Mouse (Mus musculus) midbrain, postnatal 0 days (tissue): ENCODE results near the gene Il18rap. TPM values are rescaled to one million over a fixed set of nuclear protein-coding genes. Genes with fewer than 3 reads are reported as not detected.
A peak's percentile ranks its signal among the peaks of the same experiment; 100 is the strongest.

Source experiments
- ATAC-seq: fragments of 200-750 bp; cut with Nextera tagmentation; 2 replicates; pipeline ENCODE4 v1.8.0; 2017; ENCODE audit warnings: moderate number of reproducible peaks, mild to moderate bottlenecking, moderate TSS enrichment, moderate library complexity; ENCODE audit not compliant: low FRiP score
- DNase-seq: peaks from one replicate; pipeline ENCODE4 v3.0.0-alpha.2; 2015; ENCODE audit warnings: low spot score
- H3K27ac ChIP-seq: fragments of 300-500 bp; sonication (generic); 2 replicates; pipeline ENCODE4 v1.5.1; 2014; ENCODE audit warnings: low read depth, mild to moderate bottlenecking, low read length, mixed read lengths
- H3K27me3 ChIP-seq: fragments of 300-500 bp; sonication (generic); 2 replicates; pipeline ENCODE4 v1.6.1; 2014; ENCODE audit warnings: low read length, control low read depth, mixed read lengths; ENCODE audit not compliant: insufficient read depth
- H3K36me3 ChIP-seq: fragments of 300-500 bp; sonication (generic); 2 replicates; pipeline ENCODE4 v1.6.1; 2014; ENCODE audit warnings: low read length, control low read depth, mixed read lengths; ENCODE audit not compliant: insufficient read depth
- H3K4me1 ChIP-seq: fragments of 300-500 bp; sonication (generic); 2 replicates; pipeline ENCODE4 v1.6.1; 2014; ENCODE audit warnings: mild to moderate bottlenecking, control low read depth, antibody characterized with exemption, low read length, mixed read lengths; ENCODE audit not compliant: insufficient read depth
- H3K4me2 ChIP-seq: fragments of 300-500 bp; sonication (generic); 2 replicates; pipeline ENCODE4 v1.6.1; 2014; ENCODE audit warnings: low read depth, mild to moderate bottlenecking, low read length, mixed read lengths; ENCODE audit not compliant: poor library complexity, severe bottlenecking
- H3K4me3 ChIP-seq: fragments of 300-500 bp; sonication (generic); 2 replicates; pipeline ENCODE4 v1.5.1; 2014; ENCODE audit warnings: low read depth, mild to moderate bottlenecking, low read length, moderate library complexity
- H3K9ac ChIP-seq: fragments of 300-500 bp; sonication (generic); replicated peaks from 2 replicates; pipeline ENCODE4 v1.6.1; 2014; ENCODE audit warnings: mild to moderate bottlenecking, low read length, moderate library complexity, mixed read lengths; ENCODE audit not compliant: poor library complexity, severe bottlenecking
- H3K9me3 ChIP-seq: fragments of 300-500 bp; sonication (generic); 2 replicates; pipeline ENCODE4 v1.6.1; 2016; ENCODE audit warnings: low read length, control low read depth
- CTCF ChIP-seq: IDR thresholded peaks from 2 replicates; pipeline ENCODE4 v1.5.1; 2016; ENCODE audit warnings: antibody characterized with exemption, mild to moderate bottlenecking
- WGBS: fragments of 180-500 bp; shearing (Covaris S2); extraction: QIAGEN DNeasy Blood & Tissue Kit; methylation state at CpG from one replicate; pipeline ENCODE4 v1.1.7; 2014; 5-methylcytosine and 5-hydroxymethylcytosine counted together
- polyA plus RNA-seq: library from polyadenylated mRNA; unstranded; fragments of >200 nt; fragmentation: Nextera tagmentation; extraction: Ambion mirVana; gene quantifications from 2 replicates; pipeline ENCODE4 v1.2.1, GENCODE M21; 2015
- total RNA-seq: library from RNA; depleted of rRNA; stranded (reverse); fragments of >200 nt; gene quantifications from 2 replicates; pipeline ENCODE4 v1.2.3, GENCODE M21; 2014

Il18rap gene
- total and polyA plus RNA-seq, 2 experiments from 2014 or later = 0.11 to 0.12 TPM

GRCm38 (mm10) chr1:40547064-40547572 is 32.0 kb downstream of the Il18rap start:
- Histone ChIP-seq H3K36me3 (no peaks in the 10 kb centered on the region), H3K27ac (no peak overlapping the region), H3K4me3 (no peak overlapping the region), H3K4me2 (no peak overlapping the region), H3K9ac (no peak overlapping the region), H3K27me3 (no peaks in the 10 kb centered on the region), H3K4me1 (no peaks in the 10 kb centered on the region), H3K9me3 (no peaks in the 10 kb centered on the region)
- DNase-seq (peak; percentile 34), ATAC-seq (peak; percentile 41)
- no peak for TF ChIP-seq CTCF
- 55% methylated on average over 11 of the region's 11 CpGs for WGBS

- TF ChIP-seq CTCF = no peak
- Histone ChIP-seq H3K9me3 (no peaks in the 10 kb centered on the region), H3K9ac (no peak overlapping the region), H3K4me2 (no peak overlapping the region), H3K27me3 (no peaks in the 10 kb centered on the region), H3K27ac (no peak overlapping the region), H3K36me3 (no peaks in the 10 kb centered on the region), H3K4me3 (no peak overlapping the region), H3K4me1 (no peaks in the 10 kb centered on the region)
- WGBS = 50% methylated on average over 10 of the region's 10 CpGs
- ATAC-seq (no peak), DNase-seq (peak; percentile 45)
Measured at GRCm38 (mm10) chr1:40547762-40548161, 32.6 kb downstream of the Il18rap start.

- ATAC-seq (no peak), DNase-seq (no peak)
- H3K9me3 ChIP-seq = no peaks in the 10 kb centered on the region
- no peak overlapping the region for H3K9ac ChIP-seq
- H3K4me3 ChIP-seq = no peak overlapping the region
- H3K36me3 ChIP-seq = no peaks in the 10 kb centered on the region
- no peak for TF ChIP-seq CTCF
- no peaks in the 10 kb centered on the region for H3K4me1 ChIP-seq
- no peak overlapping the region for H3K27ac ChIP-seq
- WGBS = 84% methylated on average over 4 of the region's 4 CpGs
- H3K4me2 ChIP-seq = no peak overlapping the region
- H3K27me3 ChIP-seq = no peaks in the 10 kb centered on the region
Measured at GRCm38 (mm10) chr1:40569374-40569773, 54.2 kb downstream of the Il18rap start.

GRCm38 (mm10) chr1:40579784-40580183 is 64.6 kb downstream of the Il18rap start, which contains the start of gene Slc9a4:
Gene Slc9a4, plus strand, starts transcription at chr1:40580081.
- ATAC-seq (no peak), DNase-seq (peak; percentile 66)
- H3K4me1 ChIP-seq = no peaks in the 10 kb centered on the region
- WGBS = 15% methylated on average over 7 of the region's 7 CpGs
- no peak within 1 kb of the TSS for H3K9ac ChIP-seq
- H3K9me3 ChIP-seq = no peaks in the 10 kb centered on the region
- H3K4me2 ChIP-seq = peak within 1 kb of the TSS; percentile 29
- no peak within 1 kb of the TSS for H3K4me3 ChIP-seq
- H3K27me3 ChIP-seq = no peaks in the 10 kb centered on the region
- peak; percentile 94 for TF ChIP-seq CTCF
- no peak within 1 kb of the TSS for H3K27ac ChIP-seq
- H3K36me3 ChIP-seq = no peaks in the 10 kb centered on the region

GRCm38 (mm10) chr1:40580269-40580668 is 65.1 kb downstream of the Il18rap start:
- WGBS = 68% methylated on average over 14 of the region's 14 CpGs
- H3K36me3 ChIP-seq = no peaks in the 10 kb centered on the region
- no peak overlapping the region for H3K9ac ChIP-seq
- no peaks in the 10 kb centered on the region for H3K9me3 ChIP-seq
- no peak for TF ChIP-seq CTCF
- no peaks in the 10 kb centered on the region for H3K4me1 ChIP-seq
- DNase-seq = no peak
- no peak for ATAC-seq
- no peaks in the 10 kb centered on the region for H3K27me3 ChIP-seq
- no peak overlapping the region for H3K27ac ChIP-seq
- no peak overlapping the region; the same call in 1 of the 2 replicates for H3K4me2 ChIP-seq
- H3K4me3 ChIP-seq = no peak overlapping the region

- no peak overlapping the region for H3K4me2 ChIP-seq
- H3K4me3 ChIP-seq = no peak overlapping the region
- 84% methylated on average over 5 of the region's 5 CpGs for WGBS
- no peaks in the 10 kb centered on the region for H3K4me1 ChIP-seq
- H3K27me3 ChIP-seq = no peaks in the 10 kb centered on the region
- no peak for ATAC-seq
- no peaks in the 10 kb centered on the region for H3K36me3 ChIP-seq
- TF ChIP-seq CTCF = no peak
- H3K9ac ChIP-seq = no peak overlapping the region
- H3K27ac ChIP-seq = no peak overlapping the region
- H3K9me3 ChIP-seq = no peaks in the 10 kb centered on the region
- DNase-seq = no peak
Measured at GRCm38 (mm10) chr1:40586776-40587175, 71.6 kb downstream of the Il18rap start.
